Mouse (Mus musculus) embryonic facial prominence, embryonic 11.5 days (tissue): ENCODE measurements around the gene Nkain1. TPM values are rescaled to one million over a fixed set of nuclear protein-coding genes. Genes with fewer than 3 reads are reported as not detected.
A peak's percentile ranks its signal among the peaks of the same experiment; 100 is the strongest.

Source experiments
- ATAC-seq: fragments of 200-750 bp; cut with Nextera tagmentation; replicated peaks from 2 replicates; pipeline ENCODE4 v1.8.0; 2017; ENCODE audit warnings: low read depth; ENCODE audit not compliant: insufficient number of reproducible peaks, low FRiP score, low TSS enrichment
- DNase-seq: peaks from one replicate; pipeline ENCODE4 v3.0.0-alpha.2; 2015; ENCODE audit warnings: low spot score
- H3K27ac ChIP-seq: fragments of 300-500 bp; sonication (generic); replicated peaks from 2 replicates; pipeline ENCODE4 v1.5.1; 2014; ENCODE audit warnings: mild to moderate bottlenecking, low read depth, low read length, control low read depth
- H3K27me3 ChIP-seq: fragments of 300-500 bp; sonication (generic); 2 replicates; pipeline ENCODE4 v1.6.1; 2014; ENCODE audit warnings: mild to moderate bottlenecking, low read length, moderate library complexity, mixed read lengths; ENCODE audit not compliant: control insufficient read depth, insufficient read depth
- H3K36me3 ChIP-seq: fragments of 300-500 bp; sonication (generic); replicated peaks from 2 replicates; pipeline ENCODE4 v1.6.1; 2014; ENCODE audit warnings: low read depth, mild to moderate bottlenecking, low read length, moderate library complexity, mixed read lengths; ENCODE audit not compliant: control insufficient read depth, insufficient read depth
- H3K4me1 ChIP-seq: fragments of 300-500 bp; sonication (generic); 2 replicates; pipeline ENCODE4 v1.6.1; 2014; ENCODE audit warnings: low read length, mixed read lengths; ENCODE audit not compliant: control insufficient read depth, insufficient read depth
- H3K4me2 ChIP-seq: fragments of 300-500 bp; sonication (generic); 2 replicates; pipeline ENCODE4 v1.6.1; 2014; ENCODE audit warnings: low read depth, mild to moderate bottlenecking, control low read depth, low read length, moderate library complexity
- H3K4me3 ChIP-seq: fragments of 300-500 bp; sonication (generic); 2 replicates; pipeline ENCODE4 v1.5.1; 2014; ENCODE audit warnings: low read depth, low read length, control low read depth
- H3K9ac ChIP-seq: fragments of 300-500 bp; sonication (generic); replicated peaks from 2 replicates; pipeline ENCODE4 v1.6.1; 2014; ENCODE audit warnings: mild to moderate bottlenecking, control low read depth, low read length
- H3K9me3 ChIP-seq: fragments of 300-500 bp; sonication (generic); replicated peaks from 2 replicates; pipeline ENCODE4 v1.6.1; 2016; ENCODE audit warnings: mild to moderate bottlenecking, low read length, inconsistent platforms, mixed read lengths; ENCODE audit not compliant: control insufficient read depth
- WGBS: fragments of 180-500 bp; shearing (Covaris S2); extraction: QIAGEN DNeasy Blood & Tissue Kit; methylation state at CpG from one replicate; pipeline ENCODE4 v1.1.7; 2014; 5-methylcytosine and 5-hydroxymethylcytosine counted together
- polyA plus RNA-seq: library from polyadenylated mRNA; unstranded; fragments of >200 nt; fragmentation: Nextera tagmentation; extraction: Ambion mirVana; gene quantifications from 2 replicates; pipeline ENCODE4 v1.2.1, GENCODE M21; 2014

The Nkain1 gene
- polyA plus RNA-seq, 1 experiment from 2014 or later: 11.5 TPM

- Histone ChIP-seq H3K27ac (no peak overlapping the region), H3K4me2 (no peak overlapping the region), H3K4me1 (no peaks in the 10 kb centered on the region; the same call in 1 of the 2 replicates), H3K27me3 (no peaks in the 10 kb centered on the region), H3K9ac (no peak overlapping the region), H3K9me3 (no peaks in the 10 kb centered on the region), H3K4me3 (no peak overlapping the region), H3K36me3 (no peaks in the 10 kb centered on the region)
- 20% methylated on average over 13 of the region's 13 CpGs for WGBS
- ATAC-seq (peak; percentile 83), DNase-seq (no peak)
Observed at GRCm38 (mm10) chr4:130546798-130547562, 27.0 kb downstream of the Nkain1 start.

- H3K27ac ChIP-seq: no peak overlapping the region
- no peaks in the 10 kb centered on the region for H3K36me3 ChIP-seq
- ATAC-seq (peak; percentile 21; the same call in 1 of the 2 replicates), DNase-seq (no peak)
- H3K9me3 ChIP-seq: no peaks in the 10 kb centered on the region
- no peaks in the 10 kb centered on the region; the same call in 1 of the 2 replicates for H3K4me1 ChIP-seq
- no peak overlapping the region for H3K4me2 ChIP-seq
- 41% methylated on average over 9 of the region's 9 CpGs for WGBS
- no peaks in the 10 kb centered on the region for H3K27me3 ChIP-seq
- H3K9ac ChIP-seq: no peak overlapping the region
- no peak overlapping the region for H3K4me3 ChIP-seq
Observed at GRCm38 (mm10) chr4:130544392-130544791, 29.6 kb downstream of the Nkain1 start.

DNA sequence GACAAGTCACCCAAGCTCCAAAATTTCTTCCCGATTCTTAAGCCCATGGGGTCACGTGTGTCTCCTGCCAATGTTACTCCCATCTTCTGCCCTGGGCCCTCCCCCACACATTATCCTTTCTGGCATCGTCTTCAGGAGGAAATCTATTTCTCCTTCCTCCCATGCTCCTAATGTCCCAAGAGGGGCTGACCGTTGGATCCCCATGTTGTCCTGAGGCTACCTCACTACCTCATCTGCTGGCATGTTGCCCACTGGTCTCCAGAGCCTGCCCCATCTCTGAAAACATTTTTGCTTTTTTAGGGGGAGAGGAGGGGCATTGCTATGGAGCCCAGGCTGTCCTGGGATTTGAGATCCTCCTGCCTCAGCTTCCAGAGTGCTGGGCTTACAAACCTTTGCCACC is 30.9 kb downstream of the Nkain1 start:
- WGBS: 84% methylated on average over 4 of the region's 4 CpGs
- Histone ChIP-seq H3K36me3 (no peaks in the 10 kb centered on the region), H3K9me3 (no peaks in the 10 kb centered on the region), H3K27ac (no peak overlapping the region), H3K4me1 (no peaks in the 10 kb centered on the region; the same call in 1 of the 2 replicates), H3K4me3 (no peak overlapping the region), H3K4me2 (no peak overlapping the region), H3K9ac (no peak overlapping the region), H3K27me3 (no peaks in the 10 kb centered on the region)
- no peak for ATAC-seq
- no peak for DNase-seq

DNA sequence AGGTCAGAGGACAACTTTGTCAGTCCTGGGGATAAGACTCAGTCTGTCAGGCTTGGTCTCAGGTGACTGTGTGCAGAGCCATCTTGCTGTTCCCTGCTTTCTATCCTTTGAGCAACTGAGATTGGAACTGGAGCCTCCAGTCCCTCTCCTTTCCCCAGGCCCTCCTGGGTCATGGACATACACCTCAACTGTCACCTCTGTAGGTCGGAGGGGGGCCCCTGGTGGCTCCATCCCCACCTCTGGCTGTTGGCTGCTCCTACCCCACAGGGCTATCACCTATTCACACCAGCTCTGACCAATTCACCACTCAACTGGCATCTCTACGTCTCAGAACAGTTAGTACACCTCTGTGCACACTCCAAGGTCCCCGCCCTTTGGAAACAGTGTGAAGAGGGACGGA is 33.1 kb downstream of the Nkain1 start:
- Histone ChIP-seq H3K36me3 (no peaks in the 10 kb centered on the region; the same call in 1 of the 2 replicates), H3K4me3 (no peak overlapping the region), H3K4me1 (no peaks in the 10 kb centered on the region), H3K27ac (no peak overlapping the region), H3K4me2 (no peak overlapping the region), H3K9ac (no peak overlapping the region), H3K27me3 (no peaks in the 10 kb centered on the region), H3K9me3 (no peaks in the 10 kb centered on the region)
- ATAC-seq (no peak), DNase-seq (no peak)
- WGBS: 91% methylated on average over 4 of the region's 4 CpGs

DNA sequence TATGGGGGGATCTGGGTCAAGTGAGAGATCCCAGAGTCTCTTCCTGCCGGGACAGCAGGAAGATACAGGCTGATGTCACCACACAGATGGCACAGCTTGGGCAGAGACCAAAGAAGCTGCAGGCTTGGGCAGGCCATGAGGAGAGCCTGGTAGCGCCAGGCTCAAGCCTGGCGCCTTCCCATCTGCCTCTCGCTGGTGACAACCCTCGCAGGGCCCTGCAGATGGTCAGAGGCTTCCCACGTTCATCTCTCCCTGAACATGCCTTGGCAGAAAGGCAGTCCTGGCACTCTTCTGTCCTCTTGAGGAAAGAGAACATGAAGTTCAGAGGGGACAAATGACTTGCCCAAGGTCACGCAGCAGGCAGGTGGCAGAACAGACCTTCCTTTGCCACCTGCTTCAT is 34.3 kb downstream of the Nkain1 start:
- WGBS: 93% methylated on average over 7 of the region's 7 CpGs
- ATAC-seq (no peak), DNase-seq (no peak)
- no peaks in the 10 kb centered on the region; the same call in 1 of the 2 replicates for H3K36me3 ChIP-seq
- no peaks in the 10 kb centered on the region for H3K9me3 ChIP-seq
- H3K4me3 ChIP-seq: no peak overlapping the region
- H3K4me2 ChIP-seq: no peak overlapping the region
- no peak overlapping the region for H3K9ac ChIP-seq
- H3K27me3 ChIP-seq: no peaks in the 10 kb centered on the region
- H3K4me1 ChIP-seq: no peaks in the 10 kb centered on the region
- H3K27ac ChIP-seq: no peak overlapping the region

DNA sequence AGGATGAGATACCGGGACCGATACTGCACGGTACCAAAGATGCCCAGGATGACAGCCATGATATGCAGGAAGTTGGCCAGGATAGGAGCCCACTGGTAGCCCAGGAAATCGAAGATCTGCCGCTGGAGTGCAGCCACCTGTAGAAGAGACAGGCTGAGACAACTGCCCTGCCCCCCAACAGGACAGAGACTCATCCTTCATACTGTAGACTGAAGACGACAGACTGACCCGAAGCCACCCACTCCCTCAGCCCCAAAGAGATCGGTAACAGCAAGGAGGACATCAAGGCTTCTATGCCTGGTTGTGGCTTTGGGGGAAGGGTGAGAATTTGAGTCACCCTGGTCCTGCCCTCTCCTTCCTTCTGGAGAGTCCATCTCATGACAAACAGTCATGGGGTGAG is 34.9 kb downstream of the Nkain1 start:
- Histone ChIP-seq H3K4me2 (no peak overlapping the region), H3K27me3 (no peaks in the 10 kb centered on the region), H3K36me3 (no peaks in the 10 kb centered on the region; the same call in 1 of the 2 replicates), H3K9me3 (no peaks in the 10 kb centered on the region), H3K4me1 (no peaks in the 10 kb centered on the region), H3K27ac (no peak overlapping the region), H3K9ac (no peak overlapping the region), H3K4me3 (no peak overlapping the region)
- DNase-seq (no peak), ATAC-seq (no peak)
- WGBS: 86% methylated on average over 8 of the region's 8 CpGs

DNA sequence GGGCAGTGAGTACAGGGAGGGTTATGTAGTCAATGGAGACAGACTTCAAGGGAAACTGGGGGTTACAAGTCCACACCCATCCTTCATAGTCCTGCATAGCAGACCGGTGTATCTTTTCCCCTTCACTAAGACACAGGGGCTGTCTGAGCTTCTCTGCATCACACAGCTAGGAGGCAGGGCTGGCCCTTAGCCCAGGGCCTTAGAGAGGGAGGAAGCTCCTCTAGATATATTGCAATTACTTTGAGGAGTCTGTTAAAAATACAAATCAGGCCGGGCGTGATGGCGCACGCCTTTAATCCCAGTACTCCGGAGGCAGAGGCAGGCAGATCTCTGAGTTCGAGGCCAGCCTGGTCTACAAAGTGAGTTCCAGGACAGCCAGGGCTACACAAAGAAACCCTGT is 36.6 kb downstream of the Nkain1 start:
- DNase-seq: no peak
- 97% methylated on average over 7 of the region's 7 CpGs for WGBS
- no peak overlapping the region for H3K4me2 ChIP-seq
- H3K36me3 ChIP-seq: no peaks in the 10 kb centered on the region; the same call in 1 of the 2 replicates
- no peaks in the 10 kb centered on the region for H3K9me3 ChIP-seq
- H3K4me3 ChIP-seq: no peak overlapping the region
- no peaks in the 10 kb centered on the region for H3K4me1 ChIP-seq
- H3K9ac ChIP-seq: no peak overlapping the region
- H3K27me3 ChIP-seq: no peaks in the 10 kb centered on the region
- H3K27ac ChIP-seq: no peak overlapping the region
- no peak for ATAC-seq

DNA sequence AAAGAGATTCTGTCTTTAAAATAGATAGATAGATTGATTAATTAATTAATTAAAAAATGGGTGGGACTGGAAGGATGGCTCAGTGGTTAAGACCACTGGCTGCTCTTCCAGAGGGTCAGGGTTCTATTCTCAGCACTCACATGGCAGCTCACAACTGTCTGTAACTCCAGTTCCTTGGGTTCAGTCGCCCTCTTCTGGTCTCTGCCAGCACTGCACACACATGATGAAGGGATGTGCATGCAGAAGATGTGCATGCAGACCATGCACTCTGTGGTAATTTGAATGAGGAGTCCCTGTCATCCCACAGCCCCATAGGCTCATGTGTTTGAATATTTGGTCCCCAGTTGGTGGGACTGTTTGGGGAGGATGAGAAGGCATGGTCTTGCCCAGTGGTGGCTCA is 38.2 kb downstream of the Nkain1 start:
- ATAC-seq (no peak), DNase-seq (no peak)
- WGBS: 59% methylated on average over 1 of the region's 1 CpGs
- H3K4me1 ChIP-seq: no peaks in the 10 kb centered on the region
- no peak overlapping the region for H3K27ac ChIP-seq
- no peak overlapping the region for H3K4me2 ChIP-seq
- H3K9ac ChIP-seq: no peak overlapping the region
- H3K27me3 ChIP-seq: no peaks in the 10 kb centered on the region
- H3K4me3 ChIP-seq: no peak overlapping the region
- H3K36me3 ChIP-seq: no peaks in the 10 kb centered on the region; the same call in 1 of the 2 replicates
- H3K9me3 ChIP-seq: no peaks in the 10 kb centered on the region
